Mouse (Mus musculus): ENCODE measurements around the gene Map2.

GRCm38 (mm10) chr1:66135324-66135723, 39.7 kb upstream of the Map2 start:
- TF ChIP-seq CTCF (IDR thresholded peaks at IDR 0.05 in 2 of 3, conservative IDR thresholded peaks at IDR 0.05 in 1 of 3; ENCODE audit: control insufficient read depth in 1 of 3, insufficient read depth in 1 of 3, low read depth in 2 of 3, low read length in 3 of 3, poor library complexity in 1 of 3, severe bottlenecking in 1 of 3) (no peak), USF1 (IDR thresholded peaks at IDR 0.05; ENCODE audit: low read depth, low read length) (no peak), CHD2 (IDR thresholded peaks at IDR 0.05; ENCODE audit: low read length) (no peak), ZNF384 (IDR thresholded peaks at IDR 0.05; ENCODE audit: low read depth, low read length) (no peak)
